In the genomic region with DNA sequence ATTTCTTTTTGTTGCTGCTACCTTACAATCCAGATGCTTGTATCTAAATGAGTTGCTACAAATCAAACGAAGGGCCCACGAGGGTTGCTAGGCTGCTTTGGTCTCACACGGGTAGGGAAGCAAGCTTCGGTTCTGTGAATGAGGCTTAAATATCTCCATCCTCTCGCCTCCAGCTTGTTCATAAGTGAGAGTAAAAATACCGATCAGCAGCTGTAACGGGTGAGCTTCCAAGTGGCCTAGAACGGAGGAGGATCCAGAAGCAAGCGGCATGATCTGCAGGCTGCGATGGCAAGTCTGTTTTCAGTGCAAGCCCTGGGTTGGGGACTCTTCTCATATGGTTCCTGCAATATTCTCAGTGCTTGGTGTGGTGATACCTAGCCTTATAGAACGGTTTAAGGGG, we compare ENCODE assay signal across 29 mouse cellular contexts.
DNase-seq lines count a peak whose midpoint lies in the region; ATAC-seq and TF ChIP-seq lines count a peak whose summit lies in the region.
"Had no signal": no experiment of that assay in that cellular context is flagged by ENCODE, and none has a peak within 500 bp of the region (broad histone marks: within the 10 kb centered on the region; RNA-seq: fewer than 3 reads in every experiment).

No protein-coding gene starts in this region.

- H3K27me3 ChIP-seq in neural tube, embryonic 13.5 days, result no peaks in the 10 kb centered on the region
- no peaks in the 10 kb centered on the region for H3K27me3 ChIP-seq in neural tube, embryonic 15.5 days (replicated peaks)
- H3K27me3 ChIP-seq: embryonic facial prominence, embryonic 15.5 days; forebrain, embryonic 12.5 days; heart, embryonic 13.5 days; limb, embryonic 13.5 days; megakaryocyte, embryonic 14.5 days; neural tube, embryonic 12.5 days; stomach, embryonic 15.5 days had no signal

- WGBS in neural tube, embryonic 13.5 days, result 69% methylated on average over 11 of the region's 11 CpGs
- 56% methylated on average over 11 of the region's 11 CpGs for WGBS in neural tube, embryonic 15.5 days
- WGBS in lung, adult 2 months, result 85% methylated on average over 11 of the region's 11 CpGs

- peak overlapping the region; percentile 41 for H3K27ac ChIP-seq in left cerebral cortex, adult 2 months
- peak overlapping the region; percentile 52 for H3K27ac ChIP-seq in neural tube, embryonic 13.5 days (replicated peaks)
- no peak overlapping the region for H3K27ac ChIP-seq in cortical plate, adult 2 months (ENCODE audit: insufficient read depth, low read length)
- peak overlapping the region; percentile 67 for H3K27ac ChIP-seq in neural tube, embryonic 15.5 days (replicated peaks)
- H3K27ac ChIP-seq: embryonic facial prominence, embryonic 10.5 days; embryonic facial prominence, embryonic 15.5 days; forebrain, embryonic 12.5 days; heart, embryonic 13.5 days; hindbrain, embryonic 14.5 days; limb, embryonic 13.5 days; neural tube, embryonic 12.5 days; stomach, embryonic 15.5 days had no signal

- H3K9me3 ChIP-seq in neural tube, embryonic 13.5 days, result no peaks in the 10 kb centered on the region
- no peaks in the 10 kb centered on the region for H3K9me3 ChIP-seq in neural tube, embryonic 15.5 days (replicated peaks)
- H3K9me3 ChIP-seq: embryonic facial prominence, embryonic 10.5 days; embryonic facial prominence, embryonic 15.5 days; forebrain, embryonic 12.5 days; heart, embryonic 13.5 days; limb, embryonic 13.5 days; megakaryocyte, embryonic 14.5 days; neural tube, embryonic 12.5 days; stomach, embryonic 15.5 days had no signal

- H3K4me3 ChIP-seq in left cerebral cortex, adult 2 months, result no peak overlapping the region
- H3K4me3 ChIP-seq in neural tube, embryonic 13.5 days, result no peak overlapping the region
- no peak overlapping the region for H3K4me3 ChIP-seq in cortical plate, adult 2 months (ENCODE audit: insufficient read depth, low read length)
- no peak overlapping the region for H3K4me3 ChIP-seq in neural tube, embryonic 15.5 days (replicated peaks)
- no peak overlapping the region for H3K4me3 ChIP-seq in lung, adult 2 months (replicated peaks; ENCODE audit: extremely low read depth, low read depth, low read length)
- H3K4me3 ChIP-seq: embryonic facial prominence, embryonic 10.5 days; embryonic facial prominence, embryonic 15.5 days; forebrain, embryonic 12.5 days; heart, embryonic 13.5 days; limb, embryonic 13.5 days; megakaryocyte, embryonic 14.5 days; neural tube, embryonic 12.5 days; stomach, embryonic 15.5 days had no signal

- intact Hi-C loops in left cerebral cortex, adult 2 months (cut with DNase I), result no loop called here

- no peak overlapping the region for H3K4me2 ChIP-seq in neural tube, embryonic 13.5 days
- no peak overlapping the region for H3K4me2 ChIP-seq in neural tube, embryonic 15.5 days
- H3K4me2 ChIP-seq: embryonic facial prominence, embryonic 15.5 days; forebrain, embryonic 12.5 days; heart, embryonic 13.5 days; hindbrain, embryonic 14.5 days; limb, embryonic 13.5 days; liver, embryonic 11.5 days; neural tube, embryonic 12.5 days; stomach, embryonic 15.5 days had no signal

- H3K36me3 ChIP-seq in neural tube, embryonic 13.5 days, result no peaks in the 10 kb centered on the region
- no peaks in the 10 kb centered on the region for H3K36me3 ChIP-seq in neural tube, embryonic 15.5 days
- H3K36me3 ChIP-seq: embryonic facial prominence, embryonic 10.5 days; embryonic facial prominence, embryonic 15.5 days; forebrain, embryonic 12.5 days; heart, embryonic 13.5 days; limb, embryonic 13.5 days; neural tube, embryonic 12.5 days; stomach, embryonic 15.5 days had no signal

- DNase-seq in left cerebral cortex, adult 2 months (ENCODE audit: extremely low spot score in 1 of 2, low spot score in 2 of 2), result no peak
- DNase-seq in left cerebral cortex, adult 8-10 months (ENCODE audit: low spot score in 2 of 2), result no peak
- DNase-seq in neural tube, embryonic 10.5 days (ENCODE audit: extremely low spot score, low spot score), result no peak
- DNase-seq in lung, adult 2 months, result no peak
- DNase-seq: adrenal gland, postnatal 25 days; B cell, adult 2 months; cerebellum, adult 2 months; cerebellum, postnatal 14 days; forebrain, postnatal 0 days; gastrocnemius, postnatal 10 days; heart, postnatal 10 days; lung, postnatal 4 days; midbrain, embryonic 14.5 days; retina, postnatal 1 day; thymus, postnatal 14 days had no signal

- no peak overlapping the region for H3K9ac ChIP-seq in neural tube, embryonic 13.5 days
- H3K9ac ChIP-seq in neural tube, embryonic 15.5 days (replicated peaks), result no peak overlapping the region
- H3K9ac ChIP-seq: embryonic facial prominence, embryonic 15.5 days; forebrain, embryonic 12.5 days; forebrain, postnatal 0 days; heart, embryonic 13.5 days; hindbrain, embryonic 14.5 days; limb, embryonic 13.5 days; neural tube, embryonic 12.5 days; stomach, embryonic 15.5 days had no signal

- peaks cover 22% of the 10 kb centered on the region for H3K4me1 ChIP-seq in neural tube, embryonic 13.5 days (replicated peaks)
- H3K4me1 ChIP-seq in cortical plate, adult 2 months (ENCODE audit: control insufficient read depth, insufficient read depth, low read length), result peaks cover 6% of the 10 kb centered on the region
- H3K4me1 ChIP-seq in neural tube, embryonic 15.5 days, result peaks cover 24% of the 10 kb centered on the region
- H3K4me1 ChIP-seq in lung, adult 2 months (ENCODE audit: control insufficient read depth, insufficient read depth, low read length), result no peaks in the 10 kb centered on the region
- H3K4me1 ChIP-seq: forebrain, embryonic 12.5 days; megakaryocyte, embryonic 14.5 days; neural tube, embryonic 12.5 days; stomach, embryonic 15.5 days had no signal

- no peak for ATAC-seq in neural tube, embryonic 13.5 days (ENCODE audit: low read depth)
- ATAC-seq in neural tube, embryonic 15.5 days (ENCODE audit: low FRiP score), result no peak
- ATAC-seq: forebrain, postnatal 0 days; lung, postnatal 0 days had no signal

- no peak for TF ChIP-seq CTCF in left cerebral cortex, adult 2 months (IDR thresholded peaks at IDR 0.05)
- no peak for TF ChIP-seq CTCF in cortical plate, adult 2 months (IDR thresholded peaks at IDR 0.05; ENCODE audit: extremely low read depth, insufficient read depth, low read length)
- TF ChIP-seq CTCF in lung, adult 2 months (IDR thresholded peaks at IDR 0.05; ENCODE audit: insufficient read depth, low read length), result no peak

- 0 out of 2 replicates have a peak, but pooled peaks have one; percentile 6 for TF ChIP-seq POLR2A in cortical plate, adult 2 months (IDR thresholded peaks at IDR 0.05; ENCODE audit: extremely low read depth, insufficient read depth, low read length)
- no peak for TF ChIP-seq POLR2A in lung, adult 2 months (IDR thresholded peaks at IDR 0.05; ENCODE audit: borderline replicate concordance, extremely low read depth, low read depth, low read length)
